Mouse (Mus musculus) skeletal muscle tissue, adult 2 months (tissue): Measurements from ENCODE around the gene Galnt11.

Experiments
- DNase-seq: peaks from one replicate; pipeline ENCODE4 v3.0.0-alpha.2; 2012; ENCODE audit warnings: low read depth, low spot score

The Galnt11 gene

DNA sequence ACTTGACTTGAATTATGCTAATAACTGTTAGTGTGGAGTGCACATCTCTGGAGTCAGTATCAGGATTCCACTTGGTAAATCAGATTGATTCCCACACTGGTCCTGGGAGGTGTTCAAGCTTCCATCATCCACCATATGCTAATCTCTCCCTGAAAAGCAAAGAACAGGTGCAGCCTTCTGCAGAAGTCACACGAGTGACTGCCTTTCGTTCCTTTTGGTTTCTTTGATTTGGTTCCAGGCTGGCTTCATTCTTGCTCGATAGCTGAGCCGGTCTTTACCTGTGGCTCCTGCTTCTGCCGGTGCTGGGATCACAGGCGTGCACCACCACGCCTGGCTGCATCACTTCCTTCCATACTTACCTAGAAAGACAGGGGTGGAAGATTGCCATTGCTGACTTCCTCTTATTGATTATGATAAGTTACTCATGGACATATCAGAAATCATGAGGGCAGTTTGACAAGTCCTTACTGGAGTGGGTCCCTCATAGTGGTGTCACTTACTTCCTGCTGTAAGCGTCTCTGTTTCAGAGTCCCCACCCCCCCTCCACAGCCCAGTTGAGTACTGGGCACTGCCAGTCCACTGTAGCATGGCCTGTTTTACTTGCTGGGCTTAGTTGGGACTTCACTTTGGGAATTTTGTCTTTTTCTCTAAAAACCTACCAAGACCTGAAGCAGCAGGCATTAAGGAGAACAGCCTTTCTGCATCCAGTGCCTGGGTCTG is 31.3 kb downstream of the Galnt11 start:
- no peak for DNase-seq

DNA sequence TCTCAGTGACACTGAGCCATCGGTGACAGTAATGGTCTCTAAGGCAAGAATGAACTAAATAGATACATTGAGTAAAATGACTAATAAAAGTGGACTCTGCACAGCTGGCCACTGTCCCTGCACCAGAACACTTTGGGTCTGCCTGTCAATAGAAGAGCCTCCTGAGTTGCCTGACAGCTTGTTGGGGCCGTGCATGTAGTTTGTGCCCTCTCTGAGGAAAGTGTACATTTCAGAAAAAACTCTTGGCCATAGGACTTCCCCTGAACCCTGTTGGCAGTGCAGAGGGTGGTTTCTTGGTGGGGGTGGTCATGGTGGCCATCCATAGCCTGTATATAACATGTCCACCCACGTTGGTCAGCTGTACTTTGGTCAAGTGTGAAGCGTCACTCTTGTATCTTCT is 32.8 kb downstream of the Galnt11 start:
- no peak for DNase-seq

DNA sequence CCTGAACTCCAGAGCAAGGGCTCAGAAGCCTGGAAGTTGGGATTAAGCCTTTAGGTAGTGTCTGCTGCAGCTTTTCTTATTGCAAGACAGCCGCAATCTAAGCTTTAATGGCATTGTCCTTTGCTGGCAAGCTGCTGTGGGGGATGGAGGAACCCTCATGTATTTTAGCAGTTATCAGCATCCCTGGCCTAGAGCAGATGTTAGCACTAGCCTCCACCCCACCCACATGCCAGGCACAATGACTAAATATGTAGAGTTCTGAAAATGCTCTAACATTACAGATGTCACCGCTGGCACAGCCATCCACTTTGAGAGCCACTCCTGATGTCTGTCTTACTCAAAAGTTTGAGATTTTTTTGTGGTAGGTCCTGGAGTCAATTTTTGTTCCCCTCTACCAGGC is 35.0 kb downstream of the Galnt11 start:
- DNase-seq: no peak

DNA sequence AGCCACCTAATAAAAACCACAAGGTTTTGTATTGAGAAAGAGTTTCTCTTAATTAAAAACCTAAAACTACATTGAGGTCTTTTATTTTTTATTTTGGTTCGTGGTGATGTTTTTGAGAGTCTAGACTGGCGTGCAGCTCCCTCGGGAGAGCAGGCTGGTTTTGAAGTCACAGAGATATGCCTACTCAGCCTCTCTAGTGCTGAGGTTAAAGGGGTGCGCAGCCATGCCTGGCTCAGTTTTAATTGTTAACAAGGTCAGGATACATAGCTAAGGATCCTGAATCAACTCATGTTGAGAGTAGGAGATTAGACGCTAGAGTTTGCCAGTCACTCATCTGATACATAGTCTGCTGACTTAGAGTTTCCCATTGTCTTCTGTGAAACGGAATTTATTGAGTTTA is 39.7 kb downstream of the Galnt11 start:
- no peak for DNase-seq

DNA sequence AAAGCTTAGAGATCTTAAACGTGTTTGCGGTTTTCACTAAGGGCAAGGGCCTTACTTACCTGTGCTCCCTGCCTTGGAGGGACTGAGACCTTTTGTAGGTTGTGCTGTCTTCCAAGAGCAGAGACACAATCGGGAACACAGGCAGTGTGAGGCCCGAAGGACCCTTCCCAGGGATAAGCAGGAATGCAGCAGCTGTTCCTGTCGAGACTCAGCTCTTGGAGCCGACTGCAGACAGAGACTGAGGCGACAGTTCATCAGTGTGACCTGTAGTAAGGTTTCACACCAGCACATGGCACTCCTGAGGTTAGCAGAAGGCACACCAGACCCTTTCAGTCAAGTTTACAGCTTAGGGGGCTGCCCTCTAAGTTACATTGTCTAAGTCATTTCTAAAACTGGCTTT is 40.6 kb downstream of the Galnt11 start:
- no peak for DNase-seq

GRCm38 (mm10) chr5:25268258-25268888 is 46.7 kb downstream of the Galnt11 start:
- no peak for DNase-seq

DNA sequence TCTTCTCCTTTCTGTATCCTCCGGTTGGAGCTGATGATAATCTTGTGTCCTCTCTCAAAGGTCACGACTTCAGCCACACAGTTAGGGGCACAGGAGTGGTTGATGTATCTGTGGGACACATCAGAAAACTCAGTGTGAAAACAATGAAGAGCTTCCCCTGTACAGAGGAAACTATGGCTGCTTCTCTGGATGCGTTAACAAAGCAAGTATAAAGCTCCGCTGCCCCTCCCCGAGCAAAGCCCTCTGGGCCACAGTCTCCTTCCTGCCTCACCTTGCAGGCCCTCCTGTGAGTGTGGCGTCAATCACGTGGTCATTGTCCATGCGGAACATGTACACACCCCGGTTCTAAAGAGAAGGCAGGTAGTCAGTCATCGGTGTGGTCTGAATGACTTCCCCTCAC is 53.9 kb downstream of the Galnt11 start:
- DNase-seq: no peak

GRCm38 (mm10) chr5:25276365-25276764 is 54.7 kb downstream of the Galnt11 start:
- DNase-seq: no peak

GRCm38 (mm10) chr5:25283988-25284387 is 62.3 kb downstream of the Galnt11 start:
- DNase-seq: no peak

DNA sequence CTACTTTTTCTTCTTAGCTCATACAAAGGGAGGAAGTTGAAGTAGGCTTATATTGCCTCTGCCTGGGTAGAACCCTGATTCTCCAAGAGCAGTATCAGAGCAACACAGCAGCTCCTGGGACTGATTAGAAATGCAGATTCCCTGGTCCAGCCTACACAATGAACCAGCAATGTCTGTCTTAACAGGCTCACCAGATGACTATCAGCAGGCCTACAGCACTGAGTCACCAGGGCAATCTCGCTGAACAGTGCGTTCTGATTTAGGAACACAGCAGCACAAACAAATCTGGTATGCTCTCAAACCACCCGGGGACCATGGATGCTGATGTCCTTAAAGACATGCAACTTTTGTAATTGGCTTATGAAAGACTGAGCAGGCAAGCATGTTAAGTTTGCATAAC is 75.1 kb downstream of the Galnt11 start:
- peak; percentile 22 for DNase-seq

- DNase-seq: no peak
These were observed 88.5 kb downstream of the Galnt11 start for GRCm38 (mm10) chr5:25310226-25310625.

- DNase-seq: peak; percentile 47
These were observed 92.2 kb downstream of the Galnt11 start for GRCm38 (mm10) chr5:25313881-25314280.
